Mouse (Mus musculus): ENCODE data around the gene Mroh8.
"Not testable (repeated sequence)": the region's sequence is repeated elsewhere in the genome, so short reads cannot be mapped to it uniquely, and the experiment has no call there.

Mroh8 gene

GRCm38 (mm10) chr2:157288996-157289395 lies 9.6 kb upstream of the Mroh8 start:
- DNase-seq (ENCODE audit: low spot score): no peak

GRCm38 (mm10) chr2:157287542-157287941 lies 8.2 kb upstream of the Mroh8 start:
- DNase-seq (ENCODE audit: low spot score): peak; percentile 57

GRCm38 (mm10) chr2:157283321-157283720 lies 4.0 kb upstream of the Mroh8 start:
- DNase-seq (ENCODE audit: low spot score): no peak

GRCm38 (mm10) chr2:157278717-157279415 lies 483 bp downstream of the Mroh8 start, which contains the start of gene Rpn2:
TSS of gene Rpn2 (plus strand) at chr2:157279017.
- peak; percentile 98 for DNase-seq (ENCODE audit: low spot score)

GRCm38 (mm10) chr2:157263832-157264231 lies 15.5 kb downstream of the Mroh8 start:
- DNase-seq (ENCODE audit: low spot score): no peak

GRCm38 (mm10) chr2:157263101-157263500 lies 16.2 kb downstream of the Mroh8 start:
- no peak for DNase-seq (ENCODE audit: low spot score)

GRCm38 (mm10) chr2:157262506-157262905 lies 16.8 kb downstream of the Mroh8 start:
- no peak for DNase-seq (ENCODE audit: low spot score)

- no peak for DNase-seq (ENCODE audit: low spot score)
Measured at GRCm38 (mm10) chr2:157261930-157262329, 17.4 kb downstream of the Mroh8 start.

- DNase-seq (ENCODE audit: low spot score): peak; percentile 57
Measured at GRCm38 (mm10) chr2:157259720-157260119, 19.6 kb downstream of the Mroh8 start.

GRCm38 (mm10) chr2:157248111-157248510 lies 31.2 kb downstream of the Mroh8 start:
- DNase-seq (ENCODE audit: low spot score): no peak

GRCm38 (mm10) chr2:157245603-157246002 lies 33.7 kb downstream of the Mroh8 start:
- no peak for DNase-seq (ENCODE audit: low spot score)

- no peak for DNase-seq (ENCODE audit: low spot score)
Measured at GRCm38 (mm10) chr2:157245001-157245400, 34.3 kb downstream of the Mroh8 start.

- DNase-seq (ENCODE audit: low spot score): no peak
Measured at GRCm38 (mm10) chr2:157235946-157236345, 43.4 kb downstream of the Mroh8 start.

- DNase-seq (ENCODE audit: low spot score): not testable (repeated sequence)
Measured at GRCm38 (mm10) chr2:157221916-157222315, 57.4 kb downstream of the Mroh8 start.

GRCm38 (mm10) chr2:157220108-157220507 lies 59.2 kb downstream of the Mroh8 start:
- DNase-seq (ENCODE audit: low spot score): no peak

GRCm38 (mm10) chr2:157211731-157212130 lies 67.6 kb downstream of the Mroh8 start:
- no peak for DNase-seq (ENCODE audit: low spot score)

GRCm38 (mm10) chr2:157204366-157205218 lies 74.8 kb downstream of the Mroh8 start, which contains the start of gene Rbl1:
TSS of gene Rbl1 (minus strand) at chr2:157204534.
- DNase-seq (ENCODE audit: low spot score): peak; percentile 89

- DNase-seq (ENCODE audit: low spot score): peak; percentile 29
Measured at GRCm38 (mm10) chr2:157203459-157204365, 75.6 kb downstream of the Mroh8 start.

- DNase-seq (ENCODE audit: low spot score): no peak
Measured at GRCm38 (mm10) chr2:157203026-157203425, 76.3 kb downstream of the Mroh8 start.

GRCm38 (mm10) chr2:157202361-157202760 lies 77.0 kb downstream of the Mroh8 start:
- no peak for DNase-seq (ENCODE audit: low spot score)

GRCm38 (mm10) chr2:157201081-157201830 lies 78.1 kb downstream of the Mroh8 start:
- peak; percentile 73 for DNase-seq (ENCODE audit: low spot score)

All from lung, postnatal 25 days (tissue).